Mouse (Mus musculus): ENCODE measurements around the gene Trdn.

- no peak for TF ChIP-seq CTCF (IDR thresholded peaks at IDR 0.05; ENCODE audit: extremely low read depth, insufficient read depth, low read length)
- TF ChIP-seq POLR2A (IDR thresholded peaks at IDR 0.05; ENCODE audit: extremely low read depth, insufficient read depth, low read length), result no peak
These were observed 19.6 kb upstream of the Trdn start for GRCm38 (mm10) chr10:33060771-33061170.

All from cortical plate, adult 2 months (tissue).